8 mouse cellular contexts compared by ENCODE assay signal in genomic region chr8:121947753-121948141, GRCm38 (mm10). TPM values are rescaled to one million over a fixed set of nuclear protein-coding genes. Genes with fewer than 3 reads are reported as not detected.
DNase-seq lines count a peak whose midpoint lies in the region; ATAC-seq and TF ChIP-seq lines count a peak whose summit lies in the region.

No protein-coding gene starts in this region.

- peak; percentile 33 for TF ChIP-seq EP300 in stomach, postnatal 0 days (optimal IDR thresholded peaks at IDR 0.05)

- peak overlapping the region; percentile 55 for H3K9ac ChIP-seq in heart, embryonic 15.5 days
- peak overlapping the region; percentile 74 for H3K9ac ChIP-seq in liver, embryonic 16.5 days (ENCODE audit: low read depth, low read length)
- peak overlapping the region; percentile 57 for H3K9ac ChIP-seq in neural tube, embryonic 12.5 days
- H3K9ac ChIP-seq in stomach, postnatal 0 days (ENCODE audit: low read length): peak overlapping the region; percentile 61

- under 1% methylated on average over 18 of the region's 18 CpGs for WGBS in heart, embryonic 15.5 days
- WGBS in liver, embryonic 16.5 days (ENCODE audit: insufficient replicate concordance): under 1% methylated on average over 18 of the region's 18 CpGs
- WGBS in neural tube, embryonic 12.5 days: under 1% methylated on average over 18 of the region's 18 CpGs
- WGBS in stomach, postnatal 0 days: under 1% methylated on average over 18 of the region's 18 CpGs

- peak; percentile 20; the same call in 1 of the 2 replicates for ATAC-seq in heart, embryonic 15.5 days (replicated peaks; ENCODE audit: insufficient number of reproducible peaks, insufficient read depth, low FRiP score, low read depth)
- ATAC-seq in liver, embryonic 16.5 days (ENCODE audit: low read depth): peak; percentile 31
- no peak; the same call in 1 of the 2 replicates for ATAC-seq in neural tube, embryonic 12.5 days (ENCODE audit: low FRiP score, low read depth)
- ATAC-seq in stomach, postnatal 0 days (ENCODE audit: low FRiP score, low TSS enrichment): peak; percentile 24; the same call in 1 of the 2 replicates

- no peaks in the 10 kb centered on the region for H3K27me3 ChIP-seq in erythroblast, embryonic 14.5 days (ENCODE audit: control insufficient read depth)
- H3K27me3 ChIP-seq in heart, embryonic 15.5 days: no peaks in the 10 kb centered on the region
- H3K27me3 ChIP-seq in liver, embryonic 16.5 days (ENCODE audit: control insufficient read depth, insufficient read depth, low read depth, low read length): no peaks in the 10 kb centered on the region
- no peaks in the 10 kb centered on the region for H3K27me3 ChIP-seq in neural tube, embryonic 12.5 days (replicated peaks)
- H3K27me3 ChIP-seq in stomach, postnatal 0 days (ENCODE audit: control insufficient read depth, insufficient read depth, low read length): no peaks in the 10 kb centered on the region

- H3K36me3 ChIP-seq in erythroblast, embryonic 14.5 days (ENCODE audit: control insufficient read depth): peaks cover 7% of the 10 kb centered on the region
- no peaks in the 10 kb centered on the region for H3K36me3 ChIP-seq in heart, embryonic 15.5 days
- H3K36me3 ChIP-seq in liver, embryonic 16.5 days (ENCODE audit: control insufficient read depth, insufficient read depth): no peaks in the 10 kb centered on the region
- no peaks in the 10 kb centered on the region for H3K36me3 ChIP-seq in neural tube, embryonic 12.5 days
- H3K36me3 ChIP-seq in stomach, postnatal 0 days (ENCODE audit: control insufficient read depth, insufficient read depth, low read length): no peaks in the 10 kb centered on the region

- H3K4me2 ChIP-seq in heart, embryonic 15.5 days: peak overlapping the region; percentile 80
- peak overlapping the region; percentile 94 for H3K4me2 ChIP-seq in liver, embryonic 16.5 days (ENCODE audit: low read depth, low read length)
- peak overlapping the region; percentile 70 for H3K4me2 ChIP-seq in neural tube, embryonic 12.5 days (replicated peaks)
- H3K4me2 ChIP-seq in stomach, postnatal 0 days (replicated peaks; ENCODE audit: low read depth): peak overlapping the region; percentile 59

- no peak for TF ChIP-seq CTCF in stomach, postnatal 0 days (IDR thresholded peaks at IDR 0.05; ENCODE audit: low read depth)

- H3K4me1 ChIP-seq in erythroblast, embryonic 14.5 days (ENCODE audit: control insufficient read depth): peaks cover 77% of the 10 kb centered on the region
- peaks cover 41% of the 10 kb centered on the region for H3K4me1 ChIP-seq in heart, embryonic 15.5 days (replicated peaks)
- H3K4me1 ChIP-seq in liver, embryonic 16.5 days (ENCODE audit: control insufficient read depth, low read depth, low read length): peaks cover 45% of the 10 kb centered on the region
- peaks cover 34% of the 10 kb centered on the region for H3K4me1 ChIP-seq in neural tube, embryonic 12.5 days
- H3K4me1 ChIP-seq in stomach, postnatal 0 days (replicated peaks; ENCODE audit: control insufficient read depth, insufficient read depth): peaks cover 8% of the 10 kb centered on the region

- peak; percentile 84 for DNase-seq in CD4-positive helper T cell, adult 2 months (ENCODE audit: low read depth, low spot score)
- DNase-seq in brain, adult 2 months (ENCODE audit: low read depth, low spot score): peak; percentile 71
- DNase-seq in kidney, postnatal 14 days: peak; percentile 96
- peak; percentile 94 for DNase-seq in stomach, postnatal 0 days (ENCODE audit: low spot score)

- H3K9me3 ChIP-seq in erythroblast, embryonic 14.5 days (ENCODE audit: control insufficient read depth, low read length): no peaks in the 10 kb centered on the region
- H3K9me3 ChIP-seq in heart, embryonic 15.5 days (replicated peaks): no peaks in the 10 kb centered on the region
- no peaks in the 10 kb centered on the region for H3K9me3 ChIP-seq in liver, embryonic 16.5 days (replicated peaks; ENCODE audit: control insufficient read depth, low read length)
- H3K9me3 ChIP-seq in neural tube, embryonic 12.5 days: no peaks in the 10 kb centered on the region
- no peaks in the 10 kb centered on the region for H3K9me3 ChIP-seq in stomach, postnatal 0 days (ENCODE audit: control insufficient read depth, low read length)

- H3K4me3 ChIP-seq in erythroblast, embryonic 14.5 days (replicated peaks): peak overlapping the region; percentile 72
- peak overlapping the region; percentile 50 for H3K4me3 ChIP-seq in heart, embryonic 15.5 days
- H3K4me3 ChIP-seq in liver, embryonic 16.5 days (ENCODE audit: low read depth, low read length): peak overlapping the region; percentile 63
- H3K4me3 ChIP-seq in neural tube, embryonic 12.5 days: peak overlapping the region; percentile 25
- peak overlapping the region; percentile 29 for H3K4me3 ChIP-seq in stomach, postnatal 0 days (ENCODE audit: low read depth, low read length)

- peak overlapping the region; percentile 91 for H3K27ac ChIP-seq in heart, embryonic 15.5 days
- peak overlapping the region; percentile 92 for H3K27ac ChIP-seq in liver, embryonic 16.5 days (ENCODE audit: low read length)
- peak overlapping the region; percentile 50; the same call in 1 of the 2 replicates for H3K27ac ChIP-seq in neural tube, embryonic 12.5 days
- peak overlapping the region; percentile 82 for H3K27ac ChIP-seq in stomach, postnatal 0 days (replicated peaks)

RNA-seq across cellular contexts. Expression of gene Banp, which starts 1.8 kb away (rescaled TPM):
- 8.0 and 8.8 TPM in 2 replicates for polyA plus RNA-seq in erythroblast, embryonic 14.5 days (2012)
- 25.3 and 29.2 TPM in 2 replicates for polyA plus RNA-seq in heart, embryonic 15.5 days (2015; fragmentation: Nextera tagmentation; extraction: Ambion mirVana)
- 17.1 and 20.2 TPM in 2 replicates for polyA plus RNA-seq in liver, embryonic 16.5 days (2015; fragmentation: Nextera tagmentation; extraction: Ambion mirVana)
- 54.9 and 55.5 TPM in 2 replicates for polyA plus RNA-seq in neural tube, embryonic 12.5 days (2016; fragmentation: Nextera tagmentation; extraction: Ambion mirVana)
- polyA plus RNA-seq in stomach, postnatal 0 days (2015; fragmentation: Nextera tagmentation; extraction: Ambion mirVana): 9.0 and 10.0 TPM in 2 replicates

RNA-seq across cellular contexts. Expression of gene Car5a, which starts 3.0 kb away (rescaled TPM):
- polyA plus RNA-seq in erythroblast, embryonic 14.5 days (2012): 0.03 and 0.08 TPM in 2 replicates
- polyA plus RNA-seq in heart, embryonic 15.5 days (2015; fragmentation: Nextera tagmentation; extraction: Ambion mirVana): not detected in 2 replicates
- polyA plus RNA-seq in liver, embryonic 16.5 days (2015; fragmentation: Nextera tagmentation; extraction: Ambion mirVana): 5.6 and 8.4 TPM in 2 replicates
- polyA plus RNA-seq in neural tube, embryonic 12.5 days (2016; fragmentation: Nextera tagmentation; extraction: Ambion mirVana): 0.19 and 0.32 TPM in 2 replicates
- 0.12 and 0.30 TPM in 2 replicates for polyA plus RNA-seq in stomach, postnatal 0 days (2015; fragmentation: Nextera tagmentation; extraction: Ambion mirVana)

RNA-seq across cellular contexts. Expression of gene Slc7a5, which starts 40.3 kb away (rescaled TPM):
- polyA plus RNA-seq in erythroblast, embryonic 14.5 days (2012): 12.4 and 35.9 TPM in 2 replicates
- 12.0 and 17.4 TPM in 2 replicates for polyA plus RNA-seq in heart, embryonic 15.5 days (2015; fragmentation: Nextera tagmentation; extraction: Ambion mirVana)
- 32.9 and 36.9 TPM in 2 replicates for polyA plus RNA-seq in liver, embryonic 16.5 days (2015; fragmentation: Nextera tagmentation; extraction: Ambion mirVana)
- polyA plus RNA-seq in neural tube, embryonic 12.5 days (2016; fragmentation: Nextera tagmentation; extraction: Ambion mirVana): 32.0 and 40.8 TPM in 2 replicates
- polyA plus RNA-seq in stomach, postnatal 0 days (2015; fragmentation: Nextera tagmentation; extraction: Ambion mirVana): 8.9 and 9.3 TPM in 2 replicates
